Mouse (Mus musculus) effector memory CD4-positive, alpha-beta T cell, adult 7 months (primary cell): ENCODE results near the gene Abca9. TPM values are rescaled to one million over a fixed set of nuclear protein-coding genes. Genes with fewer than 3 reads are reported as not detected.

Experiments used
- polyA plus RNA-seq: library from polyadenylated mRNA; unstranded; fragments of 100-300 nt; shearing (Covaris generic); gene quantifications from one replicate; pipeline ENCODE4 v1.2.1, GENCODE M21; 2017

The Abca9 gene
- polyA plus RNA-seq = not detected

DNA sequence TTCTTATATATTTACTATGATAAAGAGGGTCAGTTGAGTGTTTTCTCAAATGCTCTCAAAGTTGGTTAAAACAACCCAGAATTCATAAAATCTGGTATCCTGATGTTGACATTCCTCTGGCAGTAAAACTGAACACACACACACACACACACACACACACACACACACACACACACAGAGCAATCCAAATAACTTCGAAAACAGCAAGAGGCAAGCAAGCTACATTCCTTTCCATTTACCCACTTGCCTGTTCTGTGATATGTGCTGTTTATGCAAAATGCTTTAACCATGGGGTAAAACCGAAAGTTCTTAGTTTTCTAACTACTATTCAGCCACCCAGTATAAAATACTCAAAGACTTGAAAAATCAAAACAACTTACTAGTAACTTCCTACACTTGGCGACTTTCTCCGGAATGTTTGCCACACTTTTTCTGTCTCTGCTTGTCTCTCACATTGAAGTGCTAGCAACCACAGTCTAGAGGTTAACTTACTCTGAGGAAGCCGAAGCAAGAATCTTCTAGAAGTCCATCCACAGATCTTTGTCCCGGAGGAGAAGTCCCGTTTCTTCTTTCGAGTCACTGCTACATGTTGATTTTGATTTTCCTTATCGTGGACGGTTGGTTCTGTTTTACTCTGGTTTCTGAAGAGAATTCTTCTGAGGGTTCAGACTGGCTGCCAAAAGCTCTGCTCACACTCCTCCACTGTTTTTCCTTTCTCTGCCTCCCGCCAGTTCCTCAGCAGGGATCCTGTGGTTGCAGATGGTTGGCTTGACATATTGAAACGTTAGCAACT is at the start of gene Abca9:
TSS of gene Abca9 (minus strand) at position 738 of the 793 bp plus-strand sequence.

DNA sequence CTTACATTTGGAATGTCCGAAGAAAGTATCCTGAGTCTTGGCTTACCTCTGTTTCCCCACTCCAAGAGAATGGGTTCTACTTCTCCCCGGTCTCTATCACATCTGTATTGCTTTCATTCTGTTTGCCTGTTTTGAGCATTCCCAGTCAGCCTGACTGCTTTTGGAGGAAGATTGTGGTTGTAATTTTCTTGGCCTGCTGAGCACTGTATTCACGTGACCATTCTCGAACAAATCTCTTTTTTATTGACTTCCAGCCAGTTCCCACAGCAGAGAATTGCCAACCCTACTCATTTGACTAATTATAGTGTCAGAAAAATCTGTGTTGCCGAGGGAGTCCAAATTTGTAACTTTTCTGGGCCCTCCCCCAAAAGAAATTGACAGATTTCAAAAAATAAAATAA is 72.1 kb downstream of the Abca9 start, which contains the start of gene Abca8a:
TSS of gene Abca8a (minus strand) at position 121 of the 400 bp plus-strand sequence.

Other genes starting within 250 kb of the Abca9 start
- gene Abca8b, start 172.4 kb downstream of the Abca9 start, polyA plus RNA-seq = 0.05 TPM
- gene Abca8a, start 72.2 kb downstream of the Abca9 start, polyA plus RNA-seq = not detected
- not detected for gene Abca6, start 83.6 kb upstream of the Abca9 start, polyA plus RNA-seq
- gene Abca5, start 169.5 kb upstream of the Abca9 start, polyA plus RNA-seq = 4.1 TPM
- gene Map2k6, start 230.9 kb upstream of the Abca9 start, polyA plus RNA-seq = 11.3 TPM